Mouse (Mus musculus): ENCODE measurements around the gene Shh.

DNA sequence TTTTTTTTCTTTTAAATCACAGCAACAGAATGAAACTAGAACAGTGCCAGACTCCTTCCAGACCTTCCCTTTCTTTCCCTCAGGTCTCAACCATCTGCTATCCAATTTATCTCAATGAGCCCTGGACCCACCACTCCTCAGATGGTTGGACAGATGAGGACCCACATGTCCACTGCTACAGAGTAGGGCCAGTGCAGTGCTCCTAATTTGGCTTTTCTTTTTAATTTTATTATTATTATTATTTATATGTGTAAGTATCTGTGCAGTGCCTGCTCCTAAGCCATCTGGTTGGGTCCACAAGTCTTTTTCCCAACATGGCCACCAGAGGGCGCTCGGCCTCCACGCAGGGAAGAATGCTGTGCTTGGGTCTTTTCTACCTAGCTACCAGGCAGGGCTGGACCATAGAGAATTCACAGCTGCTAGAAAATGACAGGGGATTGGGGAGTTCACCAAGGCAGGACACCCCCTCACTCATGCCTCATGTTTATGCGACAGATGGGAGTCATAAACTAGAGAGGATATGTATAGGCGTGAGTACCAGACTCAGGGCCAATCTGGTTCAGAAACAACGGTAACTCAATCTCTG, 15.9 kb downstream of the Shh start:
- TF ChIP-seq POLR2A (IDR thresholded peaks at IDR 0.05; ENCODE audit: extremely low read depth, insufficient read depth, low read length) (no peak), CTCF (IDR thresholded peaks at IDR 0.05; ENCODE audit: low read depth, low read length) (peak; percentile 98)
